Mouse (Mus musculus) heart, adult 2 months (tissue): ENCODE results near the gene Fn3k.

Experiments
- CTCF ChIP-seq: fragments of 200-600 bp; IDR thresholded peaks from 2 replicates; pipeline ENCODE4 v1.8.1; 2022; ENCODE audit warnings: antibody characterized with exemption, mild to moderate bottlenecking, moderate library complexity
- EP300 ChIP-seq: fragments of 200-500 bp; IDR thresholded peaks from 2 replicates; pipeline ENCODE4 v1.6.1; 2011; ENCODE audit warnings: low read depth, low read length, control low read depth; ENCODE audit not compliant: insufficient read depth
- POLR2A ChIP-seq: fragments of 200-500 bp; IDR thresholded peaks from 2 replicates; pipeline ENCODE4 v1.6.1; 2011; ENCODE audit warnings: mild to moderate bottlenecking, low read depth, low read length, control low read depth; ENCODE audit not compliant: insufficient read depth

DNA sequence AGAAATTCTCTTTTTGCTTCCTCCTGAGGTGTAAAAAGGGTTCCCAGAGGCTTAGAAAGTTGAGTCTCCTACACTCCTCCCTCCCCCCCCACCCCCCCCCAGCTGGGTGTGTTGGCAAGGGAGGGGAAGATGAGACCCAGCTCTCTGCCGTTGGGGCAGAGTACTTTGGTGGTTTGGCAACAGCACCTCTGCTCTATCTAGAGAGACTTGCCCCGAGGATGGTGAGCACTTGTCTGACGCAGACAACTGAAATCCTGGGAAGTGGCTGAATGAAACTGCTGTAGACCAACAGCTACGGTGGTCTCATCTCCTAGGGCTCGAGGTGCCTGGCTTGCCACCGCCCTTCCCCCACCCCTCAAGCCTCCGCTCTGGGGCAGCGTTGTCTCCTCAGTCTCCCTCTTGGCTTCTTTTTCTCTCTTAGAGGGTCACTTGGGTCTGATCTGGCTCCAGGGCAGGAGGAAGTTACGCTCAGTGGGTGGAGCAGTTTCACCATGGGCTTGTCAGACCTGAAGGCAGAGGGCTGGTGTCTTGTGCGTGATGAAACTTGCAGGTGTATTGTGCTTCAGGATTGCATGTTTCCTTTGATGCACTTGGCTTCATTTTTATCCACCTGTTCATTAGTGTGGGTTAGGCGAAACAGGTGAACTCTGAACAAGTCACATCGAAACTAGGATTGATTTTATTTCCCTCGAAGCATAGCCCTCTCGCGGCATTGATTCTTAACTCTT, 44.9 kb downstream of the Fn3k start:
- TF ChIP-seq POLR2A (no peak), CTCF (no peak), EP300 (no peak)
